Mouse (Mus musculus): ENCODE measurements around the gene Chchd3. TPM values are rescaled to one million over a fixed set of nuclear protein-coding genes. Genes with fewer than 3 reads are reported as not detected.

Chchd3 gene
- polyA plus RNA-seq, 1 experiment from 2014 or later: 134 TPM

- no peak for ATAC-seq
- WGBS: 92% methylated on average over 4 of the region's 4 CpGs
- Histone ChIP-seq H3K4me3 (ENCODE audit: low read depth, low read length) (no peak overlapping the region), H3K9me3 (ENCODE audit: control insufficient read depth) (no peaks in the 10 kb centered on the region), H3K27me3 (replicated peaks; ENCODE audit: control insufficient read depth, insufficient read depth, low read length) (no peaks in the 10 kb centered on the region), H3K36me3 (ENCODE audit: control insufficient read depth, insufficient read depth) (no peaks in the 10 kb centered on the region), H3K27ac (ENCODE audit: low read depth, low read length) (no peak overlapping the region), H3K4me1 (replicated peaks; ENCODE audit: control insufficient read depth, insufficient read depth, low read length) (no peaks in the 10 kb centered on the region), H3K4me2 (replicated peaks; ENCODE audit: low read depth) (no peak overlapping the region), H3K9ac (ENCODE audit: low read depth, low read length) (no peak overlapping the region)
- no peak for TF ChIP-seq CTCF (IDR thresholded peaks at IDR 0.05; ENCODE audit: low read depth)
Observed at GRCm38 (mm10) chr6:32899061-32899460, 161.0 kb downstream of the Chchd3 start.

- Histone ChIP-seq H3K36me3 (ENCODE audit: control insufficient read depth, insufficient read depth) (no peaks in the 10 kb centered on the region), H3K9ac (ENCODE audit: low read depth, low read length) (no peak overlapping the region), H3K4me1 (replicated peaks; ENCODE audit: control insufficient read depth, insufficient read depth, low read length) (no peaks in the 10 kb centered on the region), H3K27me3 (replicated peaks; ENCODE audit: control insufficient read depth, insufficient read depth, low read length) (no peaks in the 10 kb centered on the region), H3K27ac (ENCODE audit: low read depth, low read length) (no peak overlapping the region), H3K9me3 (ENCODE audit: control insufficient read depth) (no peaks in the 10 kb centered on the region), H3K4me2 (replicated peaks; ENCODE audit: low read depth) (no peak overlapping the region), H3K4me3 (ENCODE audit: low read depth, low read length) (no peak overlapping the region)
- 0 out of 2 replicates have a peak, but pooled peaks have one; percentile 41 for ATAC-seq
- no peak for TF ChIP-seq CTCF (IDR thresholded peaks at IDR 0.05; ENCODE audit: low read depth)
- WGBS: 51% methylated on average over 2 of the region's 2 CpGs
Observed at GRCm38 (mm10) chr6:32894100-32894499, 166.0 kb downstream of the Chchd3 start.

- H3K4me2 ChIP-seq (replicated peaks; ENCODE audit: low read depth): no peak overlapping the region
- 66% methylated on average over 4 of the region's 4 CpGs for WGBS
- H3K4me1 ChIP-seq (replicated peaks; ENCODE audit: control insufficient read depth, insufficient read depth, low read length): no peaks in the 10 kb centered on the region
- no peak overlapping the region for H3K9ac ChIP-seq (ENCODE audit: low read depth, low read length)
- TF ChIP-seq CTCF (IDR thresholded peaks at IDR 0.05; ENCODE audit: low read depth): no peak
- no peaks in the 10 kb centered on the region for H3K27me3 ChIP-seq (replicated peaks; ENCODE audit: control insufficient read depth, insufficient read depth, low read length)
- no peaks in the 10 kb centered on the region for H3K9me3 ChIP-seq (ENCODE audit: control insufficient read depth)
- no peaks in the 10 kb centered on the region for H3K36me3 ChIP-seq (ENCODE audit: control insufficient read depth, insufficient read depth)
- ATAC-seq: no peak
- H3K27ac ChIP-seq (ENCODE audit: low read depth, low read length): no peak overlapping the region
- H3K4me3 ChIP-seq (ENCODE audit: low read depth, low read length): no peak overlapping the region
Observed at GRCm38 (mm10) chr6:32890726-32891125, 169.3 kb downstream of the Chchd3 start.

GRCm38 (mm10) chr6:32888894-32889529 lies 171.0 kb downstream of the Chchd3 start:
- WGBS: 49% methylated on average over 4 of the region's 4 CpGs
- peak; percentile 80 for ATAC-seq
- Histone ChIP-seq H3K9me3 (ENCODE audit: control insufficient read depth) (no peaks in the 10 kb centered on the region), H3K9ac (ENCODE audit: low read depth, low read length) (no peak overlapping the region), H3K36me3 (ENCODE audit: control insufficient read depth, insufficient read depth) (no peaks in the 10 kb centered on the region), H3K4me3 (ENCODE audit: low read depth, low read length) (no peak overlapping the region), H3K27ac (ENCODE audit: low read depth, low read length) (peak overlapping the region; percentile 73), H3K4me2 (replicated peaks; ENCODE audit: low read depth) (no peak overlapping the region), H3K27me3 (replicated peaks; ENCODE audit: control insufficient read depth, insufficient read depth, low read length) (no peaks in the 10 kb centered on the region), H3K4me1 (replicated peaks; ENCODE audit: control insufficient read depth, insufficient read depth, low read length) (no peaks in the 10 kb centered on the region)
- TF ChIP-seq CTCF (IDR thresholded peaks at IDR 0.05; ENCODE audit: low read depth): no peak

GRCm38 (mm10) chr6:32878586-32878985 lies 181.5 kb downstream of the Chchd3 start:
- Histone ChIP-seq H3K9me3 (ENCODE audit: control insufficient read depth) (no peaks in the 10 kb centered on the region), H3K36me3 (ENCODE audit: control insufficient read depth, insufficient read depth) (no peaks in the 10 kb centered on the region), H3K9ac (ENCODE audit: low read depth, low read length) (no peak overlapping the region), H3K4me3 (ENCODE audit: low read depth, low read length) (no peak overlapping the region), H3K4me1 (replicated peaks; ENCODE audit: control insufficient read depth, insufficient read depth, low read length) (no peaks in the 10 kb centered on the region), H3K27ac (ENCODE audit: low read depth, low read length) (no peak overlapping the region), H3K4me2 (replicated peaks; ENCODE audit: low read depth) (no peak overlapping the region), H3K27me3 (replicated peaks; ENCODE audit: control insufficient read depth, insufficient read depth, low read length) (no peaks in the 10 kb centered on the region)
- 86% methylated on average over 5 of the region's 5 CpGs for WGBS
- TF ChIP-seq CTCF (IDR thresholded peaks at IDR 0.05; ENCODE audit: low read depth): no peak
- no peak for ATAC-seq

GRCm38 (mm10) chr6:32874176-32874575 lies 185.9 kb downstream of the Chchd3 start:
- no peak overlapping the region for H3K27ac ChIP-seq (ENCODE audit: low read depth, low read length)
- ATAC-seq: no peak
- H3K27me3 ChIP-seq (replicated peaks; ENCODE audit: control insufficient read depth, insufficient read depth, low read length): no peaks in the 10 kb centered on the region
- H3K36me3 ChIP-seq (ENCODE audit: control insufficient read depth, insufficient read depth): peaks cover 6% of the 10 kb centered on the region; the same call in 1 of the 2 replicates
- no peak overlapping the region for H3K4me3 ChIP-seq (ENCODE audit: low read depth, low read length)
- no peaks in the 10 kb centered on the region for H3K9me3 ChIP-seq (ENCODE audit: control insufficient read depth)
- 83% methylated on average over 3 of the region's 3 CpGs for WGBS
- TF ChIP-seq CTCF (IDR thresholded peaks at IDR 0.05; ENCODE audit: low read depth): no peak
- no peak overlapping the region for H3K9ac ChIP-seq (ENCODE audit: low read depth, low read length)
- no peaks in the 10 kb centered on the region for H3K4me1 ChIP-seq (replicated peaks; ENCODE audit: control insufficient read depth, insufficient read depth, low read length)
- no peak overlapping the region for H3K4me2 ChIP-seq (replicated peaks; ENCODE audit: low read depth)
